Mouse (Mus musculus) liver (tissue): ENCODE data around the gene Olfr1051.
"Not testable (repeated sequence)": the region's sequence is repeated elsewhere in the genome, so short reads cannot be mapped to it uniquely, and the experiment has no call there.

Experiments
- DNase-seq: peaks from one replicate; pipeline ENCODE4 v3.0.0-alpha.2; 2020; ENCODE audit warnings: mixed read lengths

Olfr1051 gene

GRCm38 (mm10) chr2:86278988-86279387 lies at the start of gene Olfr1051:
Olfr1051 (minus strand) TSS chr2:86279088.
- DNase-seq = not testable (repeated sequence)

DNA sequence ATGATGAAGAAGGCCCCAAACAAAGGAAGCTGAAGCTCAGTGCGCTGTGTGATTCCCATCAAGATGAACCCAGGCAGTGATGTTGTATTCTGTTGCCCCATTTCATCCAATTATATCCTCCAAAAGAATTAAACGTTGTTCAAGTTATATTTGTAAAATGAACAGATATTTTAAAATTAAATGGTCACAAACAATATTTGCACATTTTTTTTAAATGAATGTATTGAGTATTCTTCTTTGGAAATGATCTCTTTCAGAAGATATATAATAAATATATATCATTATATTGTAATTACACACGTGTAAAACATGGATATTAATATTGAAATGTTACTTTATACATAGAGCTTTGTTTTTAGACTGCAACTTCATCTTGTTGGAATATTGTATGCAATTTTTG lies 36.3 kb upstream of the Olfr1051 start, which contains the start of gene Olfr1053:
Gene Olfr1053, minus strand, starts transcription at position 101 of the 400 bp plus-strand sequence.
- no peak for DNase-seq

- DNase-seq = no peak
Observed at GRCm38 (mm10) chr2:86292155-86292554, 13.3 kb upstream of the Olfr1051 start, which contains the start of gene Olfr1052. Olfr1052 (plus strand) TSS chr2:86292455.

DNA sequence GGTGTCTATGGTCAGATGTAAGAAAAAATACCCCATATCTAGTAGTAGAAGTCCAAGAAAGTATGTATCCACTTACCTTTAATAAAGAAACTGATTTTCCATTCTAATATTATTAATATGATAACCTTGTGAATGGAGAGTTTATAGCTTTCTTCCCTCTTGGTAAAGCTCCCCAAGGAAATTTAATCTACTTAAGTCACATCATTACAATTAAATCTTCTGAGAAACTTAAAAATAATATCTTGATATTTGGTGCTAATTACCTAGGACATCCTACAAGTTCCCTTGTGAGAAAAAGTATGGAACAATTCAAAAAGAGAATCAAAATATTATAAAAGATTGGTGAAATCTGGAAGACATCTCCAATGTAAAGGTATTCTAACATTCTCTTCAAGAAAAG lies 20.7 kb downstream of the Olfr1051 start, which contains the start of gene Olfr1049:
Gene Olfr1049, minus strand, starts transcription at position 101 of the 400 bp plus-strand sequence.
- not testable (repeated sequence) for DNase-seq

DNA sequence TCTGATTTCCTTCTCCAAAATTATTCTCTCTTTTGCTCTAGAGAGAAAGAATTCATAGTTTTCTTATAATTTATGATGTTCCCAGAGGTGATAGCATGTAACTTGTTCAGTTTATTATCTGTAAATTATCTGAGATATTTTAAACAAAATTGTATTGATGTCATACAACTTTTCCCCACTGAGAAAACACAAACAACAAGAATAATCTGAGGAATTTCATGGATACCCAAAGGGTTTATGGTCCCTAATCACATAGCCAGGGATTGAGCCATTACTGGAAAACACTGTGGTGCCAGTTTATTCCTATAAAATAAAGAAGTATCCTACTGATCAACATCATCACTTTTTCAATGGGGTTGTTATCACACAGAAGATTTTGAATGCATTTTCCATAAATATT lies 38.7 kb downstream of the Olfr1051 start, which contains the start of gene Olfr1048:
Gene Olfr1048, minus strand, starts transcription at position 101 of the 400 bp plus-strand sequence.
- DNase-seq = no peak

- no peak for DNase-seq
Observed at GRCm38 (mm10) chr2:86231301-86231700, 47.6 kb downstream of the Olfr1051 start, which contains the start of gene Olfr1047. Olfr1047 (minus strand) TSS chr2:86231401.
